Mouse (Mus musculus): ENCODE measurements around the gene Pif1. TPM values are rescaled to one million over a fixed set of nuclear protein-coding genes. Genes with fewer than 3 reads are reported as not detected.

Pif1 gene
- polyA plus RNA-seq, 1 experiment from 2014 or later, result 0.75 TPM

DNA sequence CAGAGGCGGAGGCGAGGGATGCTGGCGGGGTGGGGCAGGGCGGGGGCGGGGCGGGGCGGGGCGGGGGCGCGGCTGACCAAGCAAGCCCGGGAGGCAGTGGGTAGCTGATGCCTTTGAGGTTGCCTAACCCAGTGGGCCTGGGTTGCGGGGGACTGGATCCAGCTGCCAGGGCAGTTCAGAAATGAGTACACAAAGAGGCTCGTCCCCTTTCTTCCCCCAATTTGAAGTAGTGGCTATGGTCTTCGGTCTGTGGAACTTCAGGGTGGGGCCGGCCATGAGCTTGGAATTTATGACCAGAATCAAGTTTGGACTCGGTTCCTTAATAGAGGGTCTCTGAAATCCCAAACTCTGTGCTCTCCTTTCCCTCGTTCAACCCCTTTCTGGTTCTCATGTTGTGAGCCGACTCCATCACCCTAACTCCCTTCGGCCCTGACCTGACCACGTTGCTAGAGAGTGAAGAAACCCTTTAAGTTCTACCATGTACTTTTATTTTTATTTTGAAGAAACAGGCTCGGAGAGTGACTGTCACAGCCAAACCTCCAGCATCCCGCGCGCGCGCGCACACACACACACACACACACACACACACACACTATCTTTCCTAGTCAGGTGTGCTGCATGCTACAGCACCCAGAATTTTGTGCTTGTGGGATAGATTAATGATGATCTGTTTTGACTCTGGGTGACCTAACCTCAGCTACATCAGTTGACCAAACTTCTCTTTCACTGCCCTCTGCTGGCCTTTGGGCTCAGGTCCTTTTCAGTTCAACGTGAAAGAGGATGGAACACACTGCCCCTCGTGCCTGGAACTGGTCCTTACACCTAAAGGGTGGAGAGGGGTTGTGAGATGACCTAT lies 6.3 kb upstream of the Pif1 start:
- no peaks in the 10 kb centered on the region for H3K36me3 ChIP-seq (ENCODE audit: control insufficient read depth, insufficient read depth, low read length)
- no peaks in the 10 kb centered on the region for H3K9me3 ChIP-seq (ENCODE audit: control insufficient read depth, low read length)
- H3K4me1 ChIP-seq (ENCODE audit: control insufficient read depth, insufficient read depth, low read length), result no peaks in the 10 kb centered on the region; the same call in 1 of the 2 replicates
- peak; percentile 75 for ATAC-seq (ENCODE audit: low read depth)
- peak overlapping the region; percentile 52 for H3K4me3 ChIP-seq (ENCODE audit: low read depth, low read length)
- H3K27ac ChIP-seq (ENCODE audit: low read depth, low read length), result no peak overlapping the region
- 8% methylated on average over 19 of the region's 29 CpGs for WGBS
- peak overlapping the region; percentile 64 for H3K4me2 ChIP-seq (ENCODE audit: low read depth, low read length)
- H3K27me3 ChIP-seq (ENCODE audit: control insufficient read depth, insufficient read depth, low read length), result no peaks in the 10 kb centered on the region
- H3K9ac ChIP-seq (replicated peaks; ENCODE audit: low read depth, low read length), result peak overlapping the region; percentile 21; the same call in 1 of the 2 replicates

DNA sequence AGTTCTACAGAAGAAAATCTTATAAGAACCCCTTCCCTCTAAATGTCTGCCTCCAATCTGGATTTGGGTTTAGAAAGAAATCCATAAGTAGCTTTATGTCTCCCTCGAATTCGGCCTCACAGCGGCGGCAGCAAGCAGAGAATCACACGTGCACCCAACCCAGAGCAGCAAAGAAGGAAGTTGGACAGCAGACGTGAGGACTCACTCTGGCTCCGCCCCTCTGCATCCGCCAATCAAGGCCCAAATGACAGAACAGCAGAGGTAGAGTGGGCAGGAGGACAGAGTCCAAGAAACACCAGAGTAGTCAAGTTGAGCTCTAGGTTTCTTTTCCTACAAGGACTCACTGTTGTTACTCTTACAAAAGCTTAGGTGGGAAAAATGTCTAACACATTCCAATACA lies 3.9 kb upstream of the Pif1 start:
- ATAC-seq (ENCODE audit: low read depth), result no peak
- Histone ChIP-seq H3K4me3 (ENCODE audit: low read depth, low read length) (no peak overlapping the region), H3K27me3 (ENCODE audit: control insufficient read depth, insufficient read depth, low read length) (no peaks in the 10 kb centered on the region), H3K36me3 (ENCODE audit: control insufficient read depth, insufficient read depth, low read length) (no peaks in the 10 kb centered on the region), H3K4me1 (ENCODE audit: control insufficient read depth, insufficient read depth, low read length) (peaks cover 8% of the 10 kb centered on the region), H3K4me2 (ENCODE audit: low read depth, low read length) (no peak overlapping the region), H3K27ac (ENCODE audit: low read depth, low read length) (no peak overlapping the region), H3K9ac (replicated peaks; ENCODE audit: low read depth, low read length) (no peak overlapping the region), H3K9me3 (ENCODE audit: control insufficient read depth, low read length) (no peaks in the 10 kb centered on the region)
- 34% methylated on average over 8 of the region's 8 CpGs for WGBS

DNA sequence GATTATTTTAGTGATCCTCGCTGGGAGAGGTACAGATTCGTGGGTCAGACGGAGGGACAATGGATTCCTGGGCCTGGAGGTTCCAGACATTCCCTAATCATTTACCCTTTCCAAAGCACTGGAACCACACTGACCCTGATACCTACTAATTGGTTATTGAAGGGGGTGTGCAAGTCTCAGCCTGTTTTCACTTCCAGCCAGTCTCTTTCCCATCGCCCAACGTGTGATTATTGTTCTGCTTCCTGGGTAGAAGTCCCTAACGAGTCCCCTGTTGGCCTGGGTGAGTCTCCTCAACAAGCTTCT lies 261 bp downstream of the Pif1 start:
- under 1% methylated on average over 6 of the region's 6 CpGs for WGBS
- H3K4me1 ChIP-seq (ENCODE audit: control insufficient read depth, insufficient read depth, low read length), result peaks cover 12% of the 10 kb centered on the region
- peak overlapping the region; percentile 41 for H3K4me3 ChIP-seq (ENCODE audit: low read depth, low read length)
- no peaks in the 10 kb centered on the region for H3K27me3 ChIP-seq (ENCODE audit: control insufficient read depth, insufficient read depth, low read length)
- 0 out of 2 replicates have a peak, but pooled peaks have one; percentile 5 for ATAC-seq (ENCODE audit: low read depth)
- no peak overlapping the region for H3K9ac ChIP-seq (replicated peaks; ENCODE audit: low read depth, low read length)
- no peaks in the 10 kb centered on the region for H3K36me3 ChIP-seq (ENCODE audit: control insufficient read depth, insufficient read depth, low read length)
- no peaks in the 10 kb centered on the region for H3K9me3 ChIP-seq (ENCODE audit: control insufficient read depth, low read length)
- H3K4me2 ChIP-seq (ENCODE audit: low read depth, low read length), result peak overlapping the region; percentile 98
- no peak overlapping the region for H3K27ac ChIP-seq (ENCODE audit: low read depth, low read length)

DNA sequence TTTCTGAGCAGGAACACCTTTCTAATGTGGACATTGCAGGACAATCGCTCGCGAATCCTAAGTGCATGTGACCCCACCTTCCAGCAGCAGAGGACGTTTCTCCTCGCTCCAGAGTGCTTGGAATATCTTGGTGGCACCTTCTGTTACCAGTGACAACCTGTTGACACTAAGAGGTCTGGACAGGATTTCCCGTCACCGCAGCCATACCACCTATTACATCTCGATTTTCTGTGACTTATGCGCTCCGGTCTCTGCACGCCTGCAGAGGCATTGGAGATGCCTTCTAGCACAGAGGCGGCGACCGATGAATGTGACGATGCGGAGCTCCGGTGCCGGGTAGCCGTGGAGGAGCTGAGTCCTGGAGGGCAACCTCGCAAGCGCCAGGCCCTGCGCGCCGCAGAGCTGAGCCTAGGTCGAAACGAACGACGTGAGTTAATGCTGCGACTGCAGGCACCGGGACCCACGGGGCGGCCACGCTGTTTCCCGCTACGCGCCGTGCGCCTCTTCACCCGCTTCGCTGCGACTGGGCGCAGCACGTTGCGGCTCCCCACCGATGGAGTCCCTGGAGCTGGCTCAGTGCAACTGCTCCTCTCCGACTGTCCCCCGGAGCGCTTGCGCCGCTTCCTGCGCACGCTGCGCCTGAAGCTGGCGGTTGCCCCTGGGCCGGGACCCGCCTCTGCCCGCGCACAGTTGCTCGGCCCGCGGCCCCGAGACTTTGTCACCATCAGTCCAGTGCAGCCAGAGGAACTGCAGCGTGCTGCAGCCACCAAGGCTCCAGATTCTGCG lies 806 bp downstream of the Pif1 start:
- peaks cover 12% of the 10 kb centered on the region for H3K4me1 ChIP-seq (ENCODE audit: control insufficient read depth, insufficient read depth, low read length)
- ATAC-seq (ENCODE audit: low read depth), result peak; percentile 39; the same call in 1 of the 2 replicates
- H3K4me2 ChIP-seq (ENCODE audit: low read depth, low read length), result peak overlapping the region; percentile 98
- H3K27me3 ChIP-seq (ENCODE audit: control insufficient read depth, insufficient read depth, low read length), result no peaks in the 10 kb centered on the region
- peak overlapping the region; percentile 41 for H3K4me3 ChIP-seq (ENCODE audit: low read depth, low read length)
- H3K9ac ChIP-seq (replicated peaks; ENCODE audit: low read depth, low read length), result peak overlapping the region; percentile 53
- no peaks in the 10 kb centered on the region for H3K9me3 ChIP-seq (ENCODE audit: control insufficient read depth, low read length)
- H3K27ac ChIP-seq (ENCODE audit: low read depth, low read length), result no peak overlapping the region
- under 1% methylated on average over 64 of the region's 64 CpGs for WGBS
- no peaks in the 10 kb centered on the region for H3K36me3 ChIP-seq (ENCODE audit: control insufficient read depth, insufficient read depth, low read length)

DNA sequence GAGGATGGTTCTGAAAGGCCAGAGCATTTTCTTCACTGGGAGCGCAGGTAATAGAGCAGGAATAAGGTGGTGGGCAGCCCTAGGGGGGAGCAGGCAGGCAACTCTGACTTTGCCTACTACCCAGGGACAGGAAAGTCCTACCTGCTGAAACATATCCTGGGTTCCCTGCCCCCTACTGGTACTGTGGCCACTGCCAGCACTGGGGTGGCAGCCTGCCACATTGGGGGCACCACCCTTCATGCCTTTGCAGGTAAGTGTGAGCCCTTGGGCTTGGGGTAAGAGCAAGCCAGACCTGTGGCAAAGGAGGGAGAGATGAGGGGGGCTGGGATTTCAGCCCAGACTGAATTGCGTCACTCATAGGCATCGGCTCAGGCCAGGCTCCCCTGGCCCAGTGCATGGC lies 2.1 kb downstream of the Pif1 start:
- H3K4me1 ChIP-seq (ENCODE audit: control insufficient read depth, insufficient read depth, low read length), result peaks cover 12% of the 10 kb centered on the region
- no peaks in the 10 kb centered on the region for H3K36me3 ChIP-seq (ENCODE audit: control insufficient read depth, insufficient read depth, low read length)
- no peak overlapping the region for H3K27ac ChIP-seq (ENCODE audit: low read depth, low read length)
- no peak for ATAC-seq (ENCODE audit: low read depth)
- no peak overlapping the region for H3K9ac ChIP-seq (replicated peaks; ENCODE audit: low read depth, low read length)
- no peak overlapping the region for H3K4me3 ChIP-seq (ENCODE audit: low read depth, low read length)
- no peaks in the 10 kb centered on the region for H3K9me3 ChIP-seq (ENCODE audit: control insufficient read depth, low read length)
- H3K27me3 ChIP-seq (ENCODE audit: control insufficient read depth, insufficient read depth, low read length), result no peaks in the 10 kb centered on the region
- no peak overlapping the region; the same call in 1 of the 2 replicates for H3K4me2 ChIP-seq (ENCODE audit: low read depth, low read length)
- WGBS, result 93% methylated on average over 3 of the region's 3 CpGs

DNA sequence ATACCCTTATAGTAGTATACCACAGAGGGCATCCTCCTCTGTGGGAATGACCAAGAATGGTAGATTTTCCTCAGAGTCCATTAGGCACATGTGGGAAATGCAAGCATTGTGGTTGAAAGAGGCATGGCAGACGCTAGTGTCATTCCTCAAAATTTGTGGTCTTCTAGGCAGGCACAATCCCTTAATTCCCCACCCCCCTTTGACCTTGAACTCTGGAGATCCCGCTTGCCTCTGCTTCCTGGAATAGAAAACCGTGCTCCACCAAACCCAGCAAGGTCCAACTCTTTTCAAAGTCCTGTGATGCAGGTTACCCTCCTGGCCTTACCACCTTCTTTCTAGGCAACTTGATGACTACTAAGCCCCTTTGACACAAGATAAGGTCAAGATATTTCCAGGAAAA lies 5.8 kb downstream of the Pif1 start:
- no peaks in the 10 kb centered on the region for H3K9me3 ChIP-seq (ENCODE audit: control insufficient read depth, low read length)
- H3K4me3 ChIP-seq (ENCODE audit: low read depth, low read length), result no peak overlapping the region
- WGBS, result 91% methylated on average over 3 of the region's 3 CpGs
- H3K9ac ChIP-seq (replicated peaks; ENCODE audit: low read depth, low read length), result no peak overlapping the region
- no peaks in the 10 kb centered on the region for H3K36me3 ChIP-seq (ENCODE audit: control insufficient read depth, insufficient read depth, low read length)
- H3K27me3 ChIP-seq (ENCODE audit: control insufficient read depth, insufficient read depth, low read length), result no peaks in the 10 kb centered on the region
- peaks cover 6% of the 10 kb centered on the region for H3K4me1 ChIP-seq (ENCODE audit: control insufficient read depth, insufficient read depth, low read length)
- H3K4me2 ChIP-seq (ENCODE audit: low read depth, low read length), result no peak overlapping the region
- no peak overlapping the region for H3K27ac ChIP-seq (ENCODE audit: low read depth, low read length)
- no peak for ATAC-seq (ENCODE audit: low read depth)

DNA sequence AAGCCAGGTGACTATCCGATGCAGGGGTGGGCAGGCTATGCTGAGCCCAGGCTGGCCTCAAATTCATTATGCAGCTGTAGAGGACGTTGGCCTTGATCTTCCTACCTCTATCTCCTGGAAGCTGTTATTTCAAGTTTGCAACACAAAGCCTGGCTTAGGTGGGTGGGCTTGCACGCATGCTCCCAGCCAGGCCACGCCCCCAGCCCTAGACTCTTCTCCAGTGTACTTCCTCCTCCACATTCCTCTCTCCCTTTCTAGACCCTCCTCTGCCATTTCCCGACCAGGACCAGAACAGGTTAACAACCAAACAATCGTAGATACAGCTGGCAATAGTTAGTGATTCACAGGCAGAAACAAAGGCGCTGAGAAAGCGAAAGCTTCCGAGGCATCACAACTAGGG lies 6.6 kb downstream of the Pif1 start:
- Histone ChIP-seq H3K9ac (replicated peaks; ENCODE audit: low read depth, low read length) (no peak overlapping the region), H3K4me1 (ENCODE audit: control insufficient read depth, insufficient read depth, low read length) (no peaks in the 10 kb centered on the region), H3K4me3 (ENCODE audit: low read depth, low read length) (no peak overlapping the region), H3K36me3 (ENCODE audit: control insufficient read depth, insufficient read depth, low read length) (no peaks in the 10 kb centered on the region), H3K27me3 (ENCODE audit: control insufficient read depth, insufficient read depth, low read length) (no peaks in the 10 kb centered on the region), H3K4me2 (ENCODE audit: low read depth, low read length) (no peak overlapping the region), H3K9me3 (ENCODE audit: control insufficient read depth, low read length) (no peaks in the 10 kb centered on the region), H3K27ac (ENCODE audit: low read depth, low read length) (no peak overlapping the region)
- ATAC-seq (ENCODE audit: low read depth), result no peak
- WGBS, result 78% methylated on average over 9 of the region's 9 CpGs

DNA sequence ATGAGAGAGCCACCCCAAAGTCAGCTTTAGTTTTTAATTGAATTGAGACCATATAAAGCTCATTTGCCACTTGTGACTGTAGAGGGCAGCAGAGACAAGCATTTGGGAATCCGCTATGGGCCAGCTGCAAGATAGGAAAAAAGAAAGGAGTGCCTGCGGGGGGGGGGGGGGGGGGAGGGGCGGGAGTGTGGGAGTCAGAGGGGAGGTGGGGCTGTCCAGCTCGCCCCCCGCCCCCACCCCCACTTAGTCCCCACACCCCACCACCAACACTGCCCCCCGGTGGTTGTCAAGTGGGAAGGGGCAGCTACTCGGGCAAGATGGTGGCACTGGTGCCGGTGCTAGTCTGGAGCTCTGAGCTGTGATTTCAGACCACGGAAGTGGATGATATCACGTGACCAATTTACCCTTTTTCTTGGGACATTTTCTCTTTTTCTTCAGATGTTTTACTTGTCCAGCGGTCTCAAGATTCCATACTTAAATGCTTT lies 11.8 kb downstream of the Pif1 start:
- no peaks in the 10 kb centered on the region for H3K4me1 ChIP-seq (ENCODE audit: control insufficient read depth, insufficient read depth, low read length)
- H3K9ac ChIP-seq (replicated peaks; ENCODE audit: low read depth, low read length), result no peak overlapping the region
- no peak for ATAC-seq (ENCODE audit: low read depth)
- H3K4me2 ChIP-seq (ENCODE audit: low read depth, low read length), result no peak overlapping the region
- H3K27ac ChIP-seq (ENCODE audit: low read depth, low read length), result no peak overlapping the region
- H3K4me3 ChIP-seq (ENCODE audit: low read depth, low read length), result no peak overlapping the region
- 59% methylated on average over 7 of the region's 11 CpGs for WGBS
- H3K36me3 ChIP-seq (ENCODE audit: control insufficient read depth, insufficient read depth, low read length), result no peaks in the 10 kb centered on the region
- no peaks in the 10 kb centered on the region for H3K9me3 ChIP-seq (ENCODE audit: control insufficient read depth, low read length)
- no peaks in the 10 kb centered on the region for H3K27me3 ChIP-seq (ENCODE audit: control insufficient read depth, insufficient read depth, low read length)

DNA sequence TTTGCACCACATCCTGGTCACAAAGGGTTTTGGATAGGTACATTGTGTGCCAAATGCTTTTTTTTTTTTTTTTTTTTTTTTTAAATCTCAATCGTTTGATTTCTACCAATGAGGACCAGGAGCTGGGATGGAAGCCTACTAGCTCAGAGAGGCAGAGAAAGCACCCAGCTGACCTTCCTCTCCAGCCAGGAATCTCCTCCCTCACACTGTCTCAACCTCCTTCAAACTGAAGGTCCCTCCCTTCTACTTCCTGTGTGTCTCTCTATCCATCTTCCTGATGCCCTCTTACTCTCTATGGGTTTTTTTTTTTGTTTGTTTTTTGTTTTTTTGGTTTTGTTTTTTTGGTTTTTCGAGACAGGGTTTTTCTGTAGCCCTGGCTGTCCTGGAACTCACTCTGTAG lies 14.0 kb downstream of the Pif1 start:
- H3K4me3 ChIP-seq (ENCODE audit: low read depth, low read length), result no peak overlapping the region
- no peak overlapping the region for H3K27ac ChIP-seq (ENCODE audit: low read depth, low read length)
- H3K9me3 ChIP-seq (ENCODE audit: control insufficient read depth, low read length), result no peaks in the 10 kb centered on the region
- ATAC-seq (ENCODE audit: low read depth), result no peak
- 64% methylated on average over 2 of the region's 2 CpGs for WGBS
- no peak overlapping the region for H3K9ac ChIP-seq (replicated peaks; ENCODE audit: low read depth, low read length)
- no peak overlapping the region for H3K4me2 ChIP-seq (ENCODE audit: low read depth, low read length)
- no peaks in the 10 kb centered on the region for H3K36me3 ChIP-seq (ENCODE audit: control insufficient read depth, insufficient read depth, low read length)
- no peaks in the 10 kb centered on the region for H3K4me1 ChIP-seq (ENCODE audit: control insufficient read depth, insufficient read depth, low read length)
- no peaks in the 10 kb centered on the region for H3K27me3 ChIP-seq (ENCODE audit: control insufficient read depth, insufficient read depth, low read length)
